Mouse (Mus musculus) testis, adult 2 months (tissue): ENCODE data around the gene Fgf7.

Experiments
- CTCF ChIP-seq: fragments of 200-500 bp; IDR thresholded peaks from 2 replicates; pipeline ENCODE4 v1.5.1; 2012; ENCODE audit warnings: low read depth, mild to moderate bottlenecking, inconsistent platforms, low read length, moderate library complexity; ENCODE audit not compliant: control insufficient read depth, insufficient read depth, insufficient replicate concordance
- POLR2A ChIP-seq: fragments of 200-500 bp; IDR thresholded peaks from 2 replicates; pipeline ENCODE4 v1.6.1; 2012; ENCODE audit warnings: low read depth, mild to moderate bottlenecking, inconsistent platforms, low read length, moderate library complexity; ENCODE audit not compliant: control insufficient read depth

GRCm38 (mm10) chr2:126031186-126031900 lies 3.1 kb upstream of the Fgf7 start:
- no peak for TF ChIP-seq CTCF
- TF ChIP-seq POLR2A, result no peak
